Mouse (Mus musculus): ENCODE data around the gene Ace2. TPM values are rescaled to one million over a fixed set of nuclear protein-coding genes. Genes with fewer than 3 reads are reported as not detected.

Gene Ace2
- polyA plus RNA-seq, 1 experiment from 2014 or later, result 0.08 TPM

GRCm38 (mm10) chrX:164197679-164198078, 58.5 kb downstream of the Ace2 start:
- Histone ChIP-seq H3K9ac (no peak overlapping the region), H3K4me3 (no peak overlapping the region), H3K36me3 (replicated peaks) (no peaks in the 10 kb centered on the region), H3K27ac (no peak overlapping the region), H3K4me2 (no peak overlapping the region), H3K27me3 (replicated peaks) (no peaks in the 10 kb centered on the region), H3K4me1 (no peaks in the 10 kb centered on the region), H3K9me3 (no peaks in the 10 kb centered on the region)
- ATAC-seq (replicated peaks), result no peak
- 95% methylated on average over 2 of the region's 2 CpGs for WGBS

GRCm38 (mm10) chrX:164200547-164200946, 61.4 kb downstream of the Ace2 start:
- 81% methylated on average over 5 of the region's 5 CpGs for WGBS
- Histone ChIP-seq H3K27ac (no peak overlapping the region), H3K4me1 (no peaks in the 10 kb centered on the region), H3K9ac (no peak overlapping the region), H3K4me3 (no peak overlapping the region), H3K4me2 (no peak overlapping the region), H3K9me3 (no peaks in the 10 kb centered on the region), H3K27me3 (replicated peaks) (no peaks in the 10 kb centered on the region), H3K36me3 (replicated peaks) (no peaks in the 10 kb centered on the region)
- ATAC-seq (replicated peaks), result no peak

GRCm38 (mm10) chrX:164221989-164222388, 82.9 kb downstream of the Ace2 start:
- no peaks in the 10 kb centered on the region; the same call in 1 of the 2 replicates for H3K27me3 ChIP-seq (replicated peaks)
- no peak overlapping the region for H3K27ac ChIP-seq
- no peak overlapping the region for H3K4me2 ChIP-seq
- no peaks in the 10 kb centered on the region for H3K9me3 ChIP-seq
- no peak overlapping the region for H3K4me3 ChIP-seq
- ATAC-seq (replicated peaks), result no peak
- H3K36me3 ChIP-seq (replicated peaks), result no peaks in the 10 kb centered on the region
- no peaks in the 10 kb centered on the region for H3K4me1 ChIP-seq
- H3K9ac ChIP-seq, result no peak overlapping the region
- 64% methylated on average over 2 of the region's 2 CpGs for WGBS

GRCm38 (mm10) chrX:164233380-164233779, 94.2 kb downstream of the Ace2 start:
- Histone ChIP-seq H3K9ac (no peak overlapping the region), H3K9me3 (no peaks in the 10 kb centered on the region), H3K4me2 (no peak overlapping the region), H3K27me3 (replicated peaks) (no peaks in the 10 kb centered on the region), H3K4me3 (no peak overlapping the region), H3K27ac (no peak overlapping the region), H3K36me3 (replicated peaks) (no peaks in the 10 kb centered on the region), H3K4me1 (no peaks in the 10 kb centered on the region)
- 65% methylated on average over 8 of the region's 8 CpGs for WGBS
- no peak for ATAC-seq (replicated peaks)

Other genes starting within 250 kb of the Ace2 start
- gene Ap1s2, start 230.3 kb upstream of the Ace2 start, polyA plus RNA-seq (2015; fragmentation: Nextera tagmentation; extraction: Ambion mirVana), result 89.3 and 101 TPM in 2 replicates
- 49.4 and 53.4 TPM in 2 replicates for gene Zrsr2, start 180.7 kb upstream of the Ace2 start, polyA plus RNA-seq (2015; fragmentation: Nextera tagmentation; extraction: Ambion mirVana)
- 0.22 and 0.40 TPM in 2 replicates for gene Car5b, start 111.3 kb upstream of the Ace2 start, polyA plus RNA-seq (2015; fragmentation: Nextera tagmentation; extraction: Ambion mirVana)
- 17.5 and 20.8 TPM in 2 replicates for gene Siah1b, start 62.8 kb upstream of the Ace2 start, polyA plus RNA-seq (2015; fragmentation: Nextera tagmentation; extraction: Ambion mirVana)
- not detected in 2 replicates for gene Cltrn, start 50.5 kb upstream of the Ace2 start, polyA plus RNA-seq (2015; fragmentation: Nextera tagmentation; extraction: Ambion mirVana)
- 0.32 and 0.44 TPM in 2 replicates for gene Bmx, start 118.9 kb downstream of the Ace2 start, polyA plus RNA-seq (2015; fragmentation: Nextera tagmentation; extraction: Ambion mirVana)
- 2.9 and 3.1 TPM in 2 replicates for gene Pir, start 130.0 kb downstream of the Ace2 start, polyA plus RNA-seq (2015; fragmentation: Nextera tagmentation; extraction: Ambion mirVana)
- gene Vegfd, start 234.0 kb downstream of the Ace2 start, polyA plus RNA-seq (2015; fragmentation: Nextera tagmentation; extraction: Ambion mirVana), result 0.13 and 0.19 TPM in 2 replicates